Mouse (Mus musculus) ES-E14 (cell line): ENCODE measurements at regions not wholly inside any gene's neighbourhood (a gene's known extent, or its start where the extent isn't known, plus 50 kb on each side); places are given as distances from the start of the nearest gene placed in this dataset.

Source experiments
- HCFC1 ChIP-seq: IDR thresholded peaks from 2 replicates; pipeline ENCODE4 v1.6.1; 2012; ENCODE audit warnings: low read length, inconsistent platforms, borderline replicate concordance; ENCODE audit not compliant: insufficient read depth
- MAFK ChIP-seq: IDR thresholded peaks from 2 replicates; pipeline ENCODE4 v1.6.1; 2014; ENCODE audit warnings: mild to moderate bottlenecking, low read depth, low read length, inconsistent platforms; ENCODE audit not compliant: insufficient read depth
- ZC3H11A ChIP-seq: IDR thresholded peaks from 2 replicates; pipeline ENCODE4 v1.6.1; 2012; ENCODE audit warnings: low read depth, mild to moderate bottlenecking, inconsistent platforms, low read length, borderline replicate concordance

GRCm38 (mm10) chr8:26509254-26509653, 389.9 kb downstream of the Gm45692 start:
- TF ChIP-seq ZC3H11A (no peak), HCFC1 (no peak), MAFK (no peak)
